8 mouse cellular contexts compared by ENCODE assay signal in genomic region chr13:47121333-47121889, GRCm38 (mm10). TPM values are rescaled to one million over a fixed set of nuclear protein-coding genes. Genes with fewer than 3 reads are reported as not detected.
DNase-seq lines count a peak whose midpoint lies in the region; ATAC-seq lines count a peak whose summit lies in the region.

No protein-coding gene starts in this region.

- H3K27ac ChIP-seq in heart, embryonic 13.5 days (replicated peaks): no peak overlapping the region
- no peak overlapping the region for H3K27ac ChIP-seq in hindbrain, embryonic 13.5 days

- H3K27me3 ChIP-seq in heart, embryonic 13.5 days (replicated peaks): peaks cover 12% of the 10 kb centered on the region; the same call in 1 of the 2 replicates
- H3K27me3 ChIP-seq in hindbrain, embryonic 13.5 days: peaks cover 43% of the 10 kb centered on the region

- 44% methylated on average over 12 of the region's 12 CpGs for WGBS in heart, embryonic 13.5 days
- WGBS in hindbrain, embryonic 13.5 days: 37% methylated on average over 12 of the region's 12 CpGs

- no peak overlapping the region for H3K9ac ChIP-seq in heart, embryonic 13.5 days
- no peak overlapping the region for H3K9ac ChIP-seq in hindbrain, embryonic 13.5 days

- H3K4me3 ChIP-seq in heart, embryonic 13.5 days: no peak overlapping the region
- H3K4me3 ChIP-seq in hindbrain, embryonic 13.5 days: peak overlapping the region; percentile 59; the same call in 1 of the 2 replicates

- H3K4me1 ChIP-seq in heart, embryonic 13.5 days: peaks cover 42% of the 10 kb centered on the region
- H3K4me1 ChIP-seq in hindbrain, embryonic 13.5 days (replicated peaks): peaks cover 16% of the 10 kb centered on the region

- H3K36me3 ChIP-seq in heart, embryonic 13.5 days: no peaks in the 10 kb centered on the region
- no peaks in the 10 kb centered on the region for H3K36me3 ChIP-seq in hindbrain, embryonic 13.5 days

- H3K9me3 ChIP-seq in heart, embryonic 13.5 days: no peaks in the 10 kb centered on the region
- H3K9me3 ChIP-seq in hindbrain, embryonic 13.5 days: no peaks in the 10 kb centered on the region

- ATAC-seq in heart, embryonic 13.5 days (ENCODE audit: extremely low read depth, insufficient number of reproducible peaks, low FRiP score, low TSS enrichment): no peak
- no peak for ATAC-seq in hindbrain, embryonic 13.5 days (ENCODE audit: low FRiP score)

- peak overlapping the region; percentile 94 for H3K4me2 ChIP-seq in heart, embryonic 13.5 days
- H3K4me2 ChIP-seq in hindbrain, embryonic 13.5 days: peak overlapping the region; percentile 99

- no peak for DNase-seq in heart, adult 18-20 months
- peak; percentile 49 for DNase-seq in retina, adult 2 months (ENCODE audit: low read depth, low spot score)
- DNase-seq in retina, embryonic 14.5 days (ENCODE audit: low spot score): no peak
- no peak for DNase-seq in thymus, postnatal 4 days
- DNase-seq in ovary, postnatal 14 days (ENCODE audit: low spot score): no peak
- DNase-seq in testis, postnatal 10 days (ENCODE audit: low spot score): no peak

RNA-seq across cellular contexts. Expression of gene Rnf144b, which starts 1.0 kb away (rescaled TPM):
- polyA plus RNA-seq in heart, embryonic 13.5 days (2015; fragmentation: Nextera tagmentation; extraction: Ambion mirVana): 1.4 TPM in 2 replicates
- total RNA-seq in heart, adult 18-20 months (2021): 10 to 100 TPM; 35.6 to 44.5 TPM
- polyA plus RNA-seq in hindbrain, embryonic 13.5 days (2015; fragmentation: Nextera tagmentation; extraction: Ambion mirVana): 0.55 and 0.61 TPM in 2 replicates

RNA-seq across cellular contexts. Expression of gene Dek, which starts 15.4 kb away (rescaled TPM):
- 152 and 167 TPM in 2 replicates for polyA plus RNA-seq in heart, embryonic 13.5 days (2015; fragmentation: Nextera tagmentation; extraction: Ambion mirVana)
- 10 to 100 TPM; 32.6 to 37.9 TPM for total RNA-seq in heart, adult 18-20 months (2021)
- polyA plus RNA-seq in hindbrain, embryonic 13.5 days (2015; fragmentation: Nextera tagmentation; extraction: Ambion mirVana): 142 and 150 TPM in 2 replicates
